8 mouse cellular contexts compared by ENCODE assay signal in genomic region chr16:19982537-19983257, GRCm38 (mm10). TPM values are rescaled to one million over a fixed set of nuclear protein-coding genes. Genes with fewer than 3 reads are reported as not detected.
DNase-seq lines count a peak whose midpoint lies in the region; ATAC-seq and TF ChIP-seq lines count a peak whose summit lies in the region.

TSS of gene Klhl6 (minus strand) at chr16:19983037.

- H3K27ac ChIP-seq in liver, embryonic 11.5 days (ENCODE audit: low read depth, low read length): peak within 1 kb of the TSS; percentile 40
- no peak within 1 kb of the TSS for H3K27ac ChIP-seq in midbrain, postnatal 0 days (ENCODE audit: low read depth, low read length)

- no peaks in the 10 kb centered on the region for H3K36me3 ChIP-seq in liver, embryonic 11.5 days (ENCODE audit: control insufficient read depth, insufficient read depth, low read length)
- H3K36me3 ChIP-seq in midbrain, postnatal 0 days (ENCODE audit: insufficient read depth, low read length): no peaks in the 10 kb centered on the region

- peak within 1 kb of the TSS; percentile 57 for H3K4me2 ChIP-seq in liver, embryonic 11.5 days
- H3K4me2 ChIP-seq in midbrain, postnatal 0 days (ENCODE audit: low read depth, low read length, poor library complexity, severe bottlenecking): no peak within 1 kb of the TSS

- peak; percentile 81 for ATAC-seq in liver, embryonic 11.5 days (replicated peaks; ENCODE audit: low FRiP score)
- ATAC-seq in neutrophil, adult 5-6 weeks (ENCODE audit: extremely low read depth, insufficient number of reproducible peaks, low FRiP score, poor library complexity, severe bottlenecking): peak; percentile 81
- ATAC-seq in midbrain, postnatal 0 days (ENCODE audit: low FRiP score): no peak

- no peaks in the 10 kb centered on the region for H3K9me3 ChIP-seq in liver, embryonic 11.5 days (ENCODE audit: control insufficient read depth, low read length)
- no peaks in the 10 kb centered on the region for H3K9me3 ChIP-seq in midbrain, postnatal 0 days (ENCODE audit: low read length)

- H3K9ac ChIP-seq in liver, embryonic 11.5 days (ENCODE audit: low read depth, low read length): peak within 1 kb of the TSS; percentile 5; the same call in 1 of the 2 replicates
- H3K9ac ChIP-seq in midbrain, postnatal 0 days (replicated peaks; ENCODE audit: low read length, poor library complexity, severe bottlenecking): no peak within 1 kb of the TSS

- peak within 1 kb of the TSS; percentile 44 for H3K4me3 ChIP-seq in liver, embryonic 11.5 days (ENCODE audit: low read depth, low read length)
- H3K4me3 ChIP-seq in midbrain, postnatal 0 days (ENCODE audit: low read depth, low read length): no peak within 1 kb of the TSS; the same call in 1 of the 2 replicates

- H3K27me3 ChIP-seq in liver, embryonic 11.5 days (replicated peaks; ENCODE audit: control insufficient read depth, insufficient read depth, low read length): no peaks in the 10 kb centered on the region
- H3K27me3 ChIP-seq in midbrain, postnatal 0 days (ENCODE audit: insufficient read depth, low read length): no peaks in the 10 kb centered on the region

- 18% methylated on average over 14 of the region's 14 CpGs for WGBS in liver, embryonic 11.5 days
- WGBS in midbrain, postnatal 0 days: 77% methylated on average over 14 of the region's 14 CpGs

- no peak for TF ChIP-seq CTCF in midbrain, postnatal 0 days (IDR thresholded peaks at IDR 0.05)

- no peaks in the 10 kb centered on the region for H3K4me1 ChIP-seq in liver, embryonic 11.5 days (replicated peaks; ENCODE audit: control insufficient read depth, insufficient read depth, low read length)
- H3K4me1 ChIP-seq in midbrain, postnatal 0 days (ENCODE audit: insufficient read depth, low read length): no peaks in the 10 kb centered on the region

- DNase-seq in layer of hippocampus, adult 11-12 months (ENCODE audit: low spot score): peak; percentile 37
- DNase-seq in layer of hippocampus, postnatal 25 days (ENCODE audit: extremely low spot score in 1 of 2, low spot score in 1 of 2): no peak
- peak; percentile 43 for DNase-seq in embryo, embryonic 10 days (ENCODE audit: low spot score)
- peak; percentile 74 for DNase-seq in heart, postnatal 4 days
- DNase-seq in liver, embryonic 11.5 days (ENCODE audit: low spot score): peak; percentile 49
- DNase-seq in frontal cortex, postnatal 36 days (ENCODE audit: low spot score in 2 of 2): no peak
- DNase-seq in midbrain, postnatal 0 days (ENCODE audit: low spot score): no peak

RNA-seq across cellular contexts. Expression of gene Klhl6, which starts in this region (rescaled TPM):
- total RNA-seq in layer of hippocampus, postnatal 25 days (2021): 1 to 10 TPM; 1.3 to 1.6 TPM
- total RNA-seq in heart, postnatal 4 days (2021): 10 to 100 TPM; 12.4 to 12.5 TPM
- 23.1 and 23.4 TPM in 2 replicates for polyA plus RNA-seq in liver, embryonic 11.5 days (2014; fragmentation: Nextera tagmentation; extraction: Ambion mirVana)
- total RNA-seq in neutrophil, adult 5-6 weeks (2017): 177 and 184 TPM in 2 replicates
- total RNA-seq in midbrain, postnatal 0 days (2014; rRNA removed): 2.6 TPM in 2 replicates
- 2.5 and 2.6 TPM in 2 replicates for polyA plus RNA-seq in midbrain, postnatal 0 days (2015; fragmentation: Nextera tagmentation; extraction: Ambion mirVana)

Comparison
In these comparisons a context has a peak if more than half of its experiments do, and no peak if none do; other contexts are left out.
1. RNA of gene Klhl6 (total RNA-seq): 177 to 184 TPM in neutrophil, adult 5-6 weeks; 12.4 to 12.5 TPM in heart, postnatal 4 days, 2.6 TPM in midbrain, postnatal 0 days and 1.3 to 1.6 TPM in layer of hippocampus, postnatal 25 days; every median in the first group is over 10 times any median in the second.
2. DNase-seq: peak in layer of hippocampus, adult 11-12 months (single experiment), embryo, embryonic 10 days (single experiment), heart, postnatal 4 days (single experiment) and liver, embryonic 11.5 days (single experiment); none in layer of hippocampus, postnatal 25 days (0 of 2), frontal cortex, postnatal 36 days (0 of 2) and midbrain, postnatal 0 days (single experiment).